ENCODE assay signal across 18 mouse cellular contexts in genomic region chr14:22059348-22059861, GRCm38 (mm10). TPM values are rescaled to one million over a fixed set of nuclear protein-coding genes. Genes with fewer than 3 reads are reported as not detected.
"Had no signal": no experiment of that assay in that cellular context is flagged by ENCODE, and none has a peak within 500 bp of the region (broad histone marks: within the 10 kb centered on the region; RNA-seq: fewer than 3 reads in every experiment).

No protein-coding gene starts in this region.

- H3K4me3 ChIP-seq: layer of hippocampus, adult 2 months; limb, embryonic 10.5 days; limb, embryonic 13.5 days; liver, embryonic 13.5 days; megakaryocyte, embryonic 14.5 days; midbrain, embryonic 10.5 days; midbrain, embryonic 13.5 days; myocyte; neural tube, embryonic 13.5 days; stomach, embryonic 15.5 days had no signal

- H3K9me3 ChIP-seq: limb, embryonic 10.5 days; limb, embryonic 13.5 days; liver, embryonic 13.5 days; megakaryocyte, embryonic 14.5 days; midbrain, embryonic 10.5 days; midbrain, embryonic 13.5 days; neural tube, embryonic 13.5 days; stomach, embryonic 15.5 days had no signal

- H3K36me3 ChIP-seq: limb, embryonic 10.5 days; limb, embryonic 13.5 days; liver, embryonic 13.5 days; midbrain, embryonic 10.5 days; midbrain, embryonic 13.5 days; neural tube, embryonic 13.5 days; stomach, embryonic 15.5 days had no signal

- H3K4me2 ChIP-seq: limb, embryonic 13.5 days; liver, embryonic 13.5 days; midbrain, embryonic 13.5 days; neural tube, embryonic 13.5 days; stomach, embryonic 15.5 days had no signal

- H3K27me3 ChIP-seq: liver, embryonic 13.5 days; midbrain, embryonic 13.5 days; stomach, embryonic 15.5 days had no signal

- DNase-seq: layer of hippocampus, adult 9-11 months; liver, embryonic 13.5 days; lung, adult 2 months; retina, postnatal 1 day; right cerebral cortex, postnatal 25 days; spleen, adult 18-20 months; thymus, postnatal 25 days had no signal

- H3K9ac ChIP-seq: limb, embryonic 13.5 days; liver, embryonic 13.5 days; midbrain, embryonic 13.5 days; neural tube, embryonic 13.5 days; stomach, embryonic 15.5 days had no signal

- H3K27ac ChIP-seq: layer of hippocampus, adult 2 months; limb, embryonic 10.5 days; limb, embryonic 13.5 days; liver, embryonic 13.5 days; midbrain, embryonic 10.5 days; midbrain, embryonic 13.5 days; neural tube, embryonic 13.5 days; stomach, embryonic 15.5 days had no signal

- ATAC-seq: intestine, postnatal 0 days; midbrain, embryonic 13.5 days; midbrain, embryonic 16.5 days had no signal

RNA-seq across cellular contexts. Expression of gene Lrmda, which starts 39.9 kb away (rescaled TPM):
- polyA plus RNA-seq: midbrain, embryonic 16.5 days; neural tube, embryonic 13.5 days had no signal
